Mouse (Mus musculus) forebrain, embryonic 13.5 days (tissue): ENCODE results near the gene Ctnna2. TPM values are rescaled to one million over a fixed set of nuclear protein-coding genes. Genes with fewer than 3 reads are reported as not detected.

Experiments used
- ATAC-seq: fragments of 200-750 bp; cut with Nextera tagmentation; 2 replicates; pipeline ENCODE4 v1.8.0; 2017
- H3K27ac ChIP-seq: fragments of 300-500 bp; sonication (generic); 2 replicates; pipeline ENCODE4 v1.5.1; 2015; ENCODE audit warnings: inconsistent platforms, mild to moderate bottlenecking, moderate library complexity
- H3K27me3 ChIP-seq: fragments of 300-500 bp; sonication (generic); 2 replicates; pipeline ENCODE4 v1.6.1; 2015; ENCODE audit warnings: mild to moderate bottlenecking, inconsistent platforms
- H3K36me3 ChIP-seq: fragments of 300-500 bp; sonication (generic); 2 replicates; pipeline ENCODE4 v1.6.1; 2015; ENCODE audit warnings: mild to moderate bottlenecking, inconsistent platforms; ENCODE audit not compliant: poor library complexity, severe bottlenecking
- H3K4me1 ChIP-seq: fragments of 300-500 bp; sonication (generic); 2 replicates; pipeline ENCODE4 v1.6.1; 2015; ENCODE audit warnings: inconsistent platforms
- H3K4me2 ChIP-seq: fragments of 300-500 bp; sonication (generic); 2 replicates; pipeline ENCODE4 v1.6.1; 2015; ENCODE audit warnings: inconsistent platforms, mild to moderate bottlenecking, moderate library complexity
- H3K4me3 ChIP-seq: fragments of 300-500 bp; sonication (generic); 2 replicates; pipeline ENCODE4 v1.5.1; 2015; ENCODE audit warnings: mild to moderate bottlenecking, inconsistent platforms
- H3K9ac ChIP-seq: fragments of 300-500 bp; sonication (generic); 2 replicates; pipeline ENCODE4 v1.6.1; 2015; ENCODE audit warnings: mild to moderate bottlenecking, inconsistent platforms
- H3K9me3 ChIP-seq: fragments of 300-500 bp; sonication (generic); replicated peaks from 2 replicates; pipeline ENCODE4 v1.6.1; 2016; ENCODE audit warnings: inconsistent platforms
- WGBS: fragments of 180-500 bp; shearing (Covaris S2); methylation state at CpG from one replicate; pipeline ENCODE4 v1.1.7; 2015; 5-methylcytosine and 5-hydroxymethylcytosine counted together
- polyA plus RNA-seq: library from polyadenylated mRNA; unstranded; fragments of >200 nt; fragmentation: Nextera tagmentation; extraction: Ambion mirVana; gene quantifications from 2 replicates; pipeline ENCODE4 v1.2.1, GENCODE M21; 2015

Gene Ctnna2
- polyA plus RNA-seq, 1 experiment from 2014 or later = 83.4 TPM

DNA sequence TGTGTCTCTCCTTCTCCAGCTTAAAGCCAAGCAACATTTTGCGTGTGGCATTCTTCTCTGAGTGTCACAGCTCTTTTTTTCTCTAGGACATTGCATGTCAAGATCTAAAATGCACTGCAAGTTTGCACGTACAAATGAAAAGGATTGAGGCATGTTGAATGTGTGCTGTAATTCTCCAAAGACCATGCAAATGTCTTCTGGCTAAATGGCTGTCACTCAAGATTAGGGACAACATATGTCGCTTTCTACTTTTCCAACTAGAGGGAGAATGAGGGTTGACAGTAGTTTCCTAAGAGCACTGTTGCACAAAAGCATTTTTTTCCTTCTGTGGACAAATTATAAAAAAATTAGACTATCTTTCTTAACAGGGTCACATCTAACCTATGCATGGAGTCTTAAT, 909.9 kb downstream of the Ctnna2 start:
- H3K36me3 ChIP-seq = no peaks in the 10 kb centered on the region
- no peak overlapping the region for H3K4me3 ChIP-seq
- H3K9me3 ChIP-seq = no peaks in the 10 kb centered on the region
- H3K27me3 ChIP-seq = no peaks in the 10 kb centered on the region
- ATAC-seq = peak; percentile 70
- H3K4me2 ChIP-seq = no peak overlapping the region
- no peak overlapping the region for H3K27ac ChIP-seq
- WGBS = 25% methylated on average over 3 of the region's 3 CpGs
- H3K4me1 ChIP-seq = peaks cover 12% of the 10 kb centered on the region
- no peak overlapping the region for H3K9ac ChIP-seq

GRCm38 (mm10) chr6:77050690-77051089, 928.8 kb downstream of the Ctnna2 start:
- Histone ChIP-seq H3K4me1 (peaks cover 29% of the 10 kb centered on the region), H3K36me3 (no peaks in the 10 kb centered on the region), H3K27ac (no peak overlapping the region), H3K4me2 (no peak overlapping the region), H3K27me3 (no peaks in the 10 kb centered on the region), H3K4me3 (no peak overlapping the region), H3K9ac (no peak overlapping the region), H3K9me3 (no peaks in the 10 kb centered on the region)
- ATAC-seq = peak; percentile 90
- 9% methylated on average over 3 of the region's 3 CpGs for WGBS

- Histone ChIP-seq H3K27ac (peak overlapping the region; percentile 48), H3K36me3 (no peaks in the 10 kb centered on the region), H3K4me1 (peaks cover 29% of the 10 kb centered on the region), H3K9me3 (no peaks in the 10 kb centered on the region), H3K27me3 (no peaks in the 10 kb centered on the region), H3K4me2 (no peak overlapping the region), H3K9ac (no peak overlapping the region), H3K4me3 (no peak overlapping the region)
- ATAC-seq = peak; percentile 34; the same call in 1 of the 2 replicates
- 37% methylated on average over 2 of the region's 2 CpGs for WGBS
Observed at GRCm38 (mm10) chr6:77050193-77050592, 929.3 kb downstream of the Ctnna2 start.

- Histone ChIP-seq H3K27ac (no peak overlapping the region), H3K27me3 (no peaks in the 10 kb centered on the region), H3K4me1 (peaks cover 38% of the 10 kb centered on the region), H3K9me3 (no peaks in the 10 kb centered on the region), H3K4me2 (no peak overlapping the region), H3K4me3 (no peak overlapping the region), H3K9ac (no peak overlapping the region), H3K36me3 (no peaks in the 10 kb centered on the region)
- 11% methylated on average over 1 of the region's 1 CpGs for WGBS
- peak; percentile 54 for ATAC-seq
Observed at GRCm38 (mm10) chr6:77047568-77047967, 931.9 kb downstream of the Ctnna2 start.

GRCm38 (mm10) chr6:77025066-77025465, 954.4 kb downstream of the Ctnna2 start:
- Histone ChIP-seq H3K9me3 (no peaks in the 10 kb centered on the region), H3K4me1 (no peaks in the 10 kb centered on the region), H3K36me3 (no peaks in the 10 kb centered on the region), H3K27ac (no peak overlapping the region), H3K9ac (no peak overlapping the region), H3K27me3 (no peaks in the 10 kb centered on the region), H3K4me2 (no peak overlapping the region), H3K4me3 (no peak overlapping the region)
- ATAC-seq = no peak

- Histone ChIP-seq H3K9me3 (no peaks in the 10 kb centered on the region), H3K4me3 (no peak overlapping the region), H3K4me1 (no peaks in the 10 kb centered on the region), H3K4me2 (no peak overlapping the region), H3K36me3 (no peaks in the 10 kb centered on the region), H3K27me3 (no peaks in the 10 kb centered on the region), H3K9ac (no peak overlapping the region), H3K27ac (no peak overlapping the region)
- WGBS = 59% methylated on average over 2 of the region's 2 CpGs
- no peak for ATAC-seq
Observed at GRCm38 (mm10) chr6:77013194-77013593, 966.3 kb downstream of the Ctnna2 start.

GRCm38 (mm10) chr6:77011001-77011400, 968.5 kb downstream of the Ctnna2 start:
- Histone ChIP-seq H3K27ac (no peak overlapping the region), H3K36me3 (no peaks in the 10 kb centered on the region), H3K4me2 (no peak overlapping the region), H3K9me3 (no peaks in the 10 kb centered on the region), H3K4me3 (no peak overlapping the region), H3K4me1 (no peaks in the 10 kb centered on the region), H3K9ac (no peak overlapping the region), H3K27me3 (no peaks in the 10 kb centered on the region)
- 88% methylated on average over 1 of the region's 1 CpGs for WGBS
- ATAC-seq = no peak

DNA sequence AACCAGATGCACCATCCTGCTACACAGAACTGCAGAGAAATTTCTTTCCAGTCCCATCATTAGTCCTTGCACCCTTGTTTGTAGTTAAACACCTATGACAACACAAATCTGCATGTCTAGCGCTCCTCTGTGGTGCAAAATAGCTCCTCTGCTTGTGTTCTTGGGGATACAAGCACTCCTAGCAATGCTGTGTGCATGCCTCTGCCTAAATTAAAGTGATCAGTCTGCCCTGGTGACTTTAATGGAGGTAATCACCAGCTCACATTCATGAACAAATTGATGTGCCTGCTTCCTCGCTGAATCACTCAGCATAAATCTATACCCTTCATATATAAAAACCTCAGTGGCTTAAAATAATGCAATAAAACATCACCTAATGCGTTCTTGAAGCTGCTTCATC, 987.4 kb downstream of the Ctnna2 start:
- no peaks in the 10 kb centered on the region for H3K9me3 ChIP-seq
- H3K4me1 ChIP-seq = no peaks in the 10 kb centered on the region
- H3K36me3 ChIP-seq = no peaks in the 10 kb centered on the region
- H3K4me2 ChIP-seq = no peak overlapping the region
- no peak for ATAC-seq
- no peak overlapping the region for H3K4me3 ChIP-seq
- no peak overlapping the region for H3K9ac ChIP-seq
- H3K27ac ChIP-seq = no peak overlapping the region
- H3K27me3 ChIP-seq = no peaks in the 10 kb centered on the region
- 77% methylated on average over 3 of the region's 3 CpGs for WGBS

GRCm38 (mm10) chr6:76984773-76985172, 994.7 kb downstream of the Ctnna2 start:
- 68% methylated on average over 4 of the region's 4 CpGs for WGBS
- Histone ChIP-seq H3K9ac (no peak overlapping the region), H3K27ac (no peak overlapping the region), H3K36me3 (peaks cover 4% of the 10 kb centered on the region; the same call in 1 of the 2 replicates), H3K4me2 (no peak overlapping the region), H3K4me3 (no peak overlapping the region), H3K9me3 (no peaks in the 10 kb centered on the region), H3K27me3 (no peaks in the 10 kb centered on the region), H3K4me1 (peaks cover 4% of the 10 kb centered on the region; the same call in 1 of the 2 replicates)
- peak; percentile 92 for ATAC-seq

DNA sequence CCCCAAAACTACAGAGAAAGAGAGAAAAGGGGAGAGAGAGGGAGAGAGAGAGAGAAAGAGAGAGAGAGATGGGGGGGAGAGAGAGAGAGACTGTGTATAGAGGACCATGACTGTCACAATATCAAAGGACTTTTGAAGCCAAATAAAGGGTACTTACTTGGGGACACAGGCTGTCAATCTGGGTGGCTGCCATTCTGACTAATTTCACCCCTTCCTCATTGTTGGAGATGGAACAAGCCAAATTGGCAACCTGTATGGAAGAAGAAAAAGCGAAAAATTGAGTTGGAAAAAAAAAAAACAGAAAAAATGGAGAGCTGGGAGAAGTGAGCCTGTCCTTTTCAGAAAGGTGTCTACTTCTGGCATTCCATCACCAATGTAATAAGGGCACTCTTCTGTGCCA, 997.8 kb downstream of the Ctnna2 start:
- Histone ChIP-seq H3K4me1 (peaks cover 17% of the 10 kb centered on the region), H3K4me2 (no peak overlapping the region)
- WGBS = 95% methylated on average over 1 of the region's 1 CpGs

DNA sequence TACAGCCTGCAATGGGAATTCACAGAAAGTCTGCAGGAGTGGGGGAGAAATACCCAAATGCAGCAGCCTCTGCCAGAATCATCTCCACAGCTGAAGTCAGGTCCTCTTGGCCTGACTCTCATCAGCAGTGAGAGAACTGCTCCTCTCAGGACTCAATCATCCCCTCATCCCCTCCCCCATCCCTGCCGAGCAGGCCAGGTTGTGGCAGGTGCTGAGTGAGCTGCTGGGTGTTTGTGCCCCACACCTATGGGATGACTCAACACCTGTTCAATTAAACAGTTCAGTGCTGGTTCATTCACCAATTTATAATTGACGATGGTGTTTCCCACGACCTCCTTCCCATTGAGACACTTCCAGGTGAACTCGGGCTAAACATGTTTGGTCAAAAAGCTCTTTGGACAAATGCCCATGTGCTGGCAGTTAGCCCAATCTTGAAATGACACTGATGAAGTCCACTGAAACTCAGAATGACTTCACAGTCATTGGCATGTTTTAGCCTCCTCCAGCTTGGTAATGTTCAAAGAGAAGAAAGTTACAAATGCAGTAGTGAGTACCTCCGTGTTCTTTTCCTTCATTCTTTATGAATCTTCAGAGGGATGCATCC, 1000.1 kb downstream of the Ctnna2 start:
- H3K4me2 ChIP-seq = no peak overlapping the region
- H3K9ac ChIP-seq = no peak overlapping the region
- peaks cover 16% of the 10 kb centered on the region for H3K4me1 ChIP-seq
- H3K36me3 ChIP-seq = peaks cover 4% of the 10 kb centered on the region; the same call in 1 of the 2 replicates
- no peak overlapping the region for H3K4me3 ChIP-seq
- no peaks in the 10 kb centered on the region for H3K27me3 ChIP-seq
- H3K9me3 ChIP-seq = no peaks in the 10 kb centered on the region
- WGBS = 70% methylated on average over 5 of the region's 5 CpGs
- H3K27ac ChIP-seq = no peak overlapping the region
- ATAC-seq = no peak; the same call in 1 of the 2 replicates

More for the DNA sequence above, 997.8 kb downstream of the Ctnna2 start:
- H3K9ac ChIP-seq = no peak overlapping the region
- no peaks in the 10 kb centered on the region for H3K27me3 ChIP-seq
- H3K27ac ChIP-seq = no peak overlapping the region
- no peaks in the 10 kb centered on the region for H3K9me3 ChIP-seq
- no peak overlapping the region for H3K4me3 ChIP-seq
- no peak for ATAC-seq
- peaks cover 4% of the 10 kb centered on the region; the same call in 1 of the 2 replicates for H3K36me3 ChIP-seq

GRCm38 (mm10) chr6:76977817-76978216, 1001.7 kb downstream of the Ctnna2 start:
- H3K27me3 ChIP-seq = no peaks in the 10 kb centered on the region
- peaks cover 4% of the 10 kb centered on the region; the same call in 1 of the 2 replicates for H3K36me3 ChIP-seq
- ATAC-seq = peak; percentile 85
- H3K4me2 ChIP-seq = no peak overlapping the region
- peaks cover 12% of the 10 kb centered on the region for H3K4me1 ChIP-seq
- H3K4me3 ChIP-seq = no peak overlapping the region
- WGBS = 6% methylated on average over 3 of the region's 3 CpGs
- no peak overlapping the region for H3K9ac ChIP-seq
- no peaks in the 10 kb centered on the region for H3K9me3 ChIP-seq
- H3K27ac ChIP-seq = peak overlapping the region; percentile 59; the same call in 1 of the 2 replicates

- Histone ChIP-seq H3K4me2 (no peak overlapping the region), H3K36me3 (no peaks in the 10 kb centered on the region), H3K27me3 (no peaks in the 10 kb centered on the region), H3K9me3 (no peaks in the 10 kb centered on the region), H3K4me1 (peaks cover 12% of the 10 kb centered on the region), H3K9ac (no peak overlapping the region), H3K27ac (no peak overlapping the region), H3K4me3 (no peak overlapping the region)
- WGBS = 59% methylated on average over 1 of the region's 1 CpGs
- ATAC-seq = no peak
Observed at GRCm38 (mm10) chr6:76974297-76974696, 1005.2 kb downstream of the Ctnna2 start.
